35 mouse cellular contexts compared by ENCODE assay signal in the genomic region with DNA sequence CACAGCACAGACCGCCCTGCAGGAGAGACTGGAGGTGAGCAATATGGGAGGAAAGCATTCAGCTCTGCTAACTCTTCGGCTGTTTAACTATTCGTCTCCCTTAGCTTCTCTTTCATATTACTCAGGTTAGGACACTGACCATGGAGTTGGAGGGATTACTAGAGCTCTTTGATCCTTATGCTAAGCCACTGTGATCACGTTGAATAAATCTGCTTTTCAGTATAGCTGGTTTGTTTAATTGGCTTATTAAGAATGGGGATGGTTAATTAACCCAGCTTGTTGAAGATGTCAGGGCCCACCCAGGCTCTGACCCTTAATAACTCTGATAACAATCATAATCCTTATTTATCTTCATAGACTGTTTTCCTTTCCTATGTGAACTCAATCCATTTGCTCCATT.
"Had no signal": no experiment of that assay in that cellular context is flagged by ENCODE, and none has a peak within 500 bp of the region (broad histone marks: within the 10 kb centered on the region; RNA-seq: fewer than 3 reads in every experiment).

No protein-coding gene starts in this region.

- H3K4me1 ChIP-seq: heart, embryonic 10.5 days; heart, embryonic 12.5 days; heart, embryonic 13.5 days; heart, embryonic 15.5 days; hindbrain, embryonic 13.5 days; hindbrain, embryonic 15.5 days; intestine, embryonic 15.5 days; kidney, embryonic 15.5 days had no signal

- H3K36me3 ChIP-seq: heart, embryonic 10.5 days; heart, embryonic 12.5 days; heart, embryonic 13.5 days; heart, embryonic 15.5 days; hindbrain, embryonic 10.5 days; hindbrain, embryonic 12.5 days; hindbrain, embryonic 13.5 days; hindbrain, embryonic 15.5 days; intestine, embryonic 15.5 days; kidney, embryonic 15.5 days had no signal

- H3K9me3 ChIP-seq: heart, embryonic 10.5 days; heart, embryonic 12.5 days; heart, embryonic 13.5 days; heart, embryonic 15.5 days; hindbrain, embryonic 10.5 days; hindbrain, embryonic 12.5 days; hindbrain, embryonic 13.5 days; hindbrain, embryonic 15.5 days; intestine, embryonic 15.5 days; kidney, embryonic 15.5 days had no signal

- H3K9ac ChIP-seq: heart, embryonic 12.5 days; heart, embryonic 13.5 days; heart, embryonic 15.5 days; hindbrain, embryonic 12.5 days; hindbrain, embryonic 13.5 days; hindbrain, embryonic 14.5 days; hindbrain, embryonic 15.5 days; intestine, embryonic 15.5 days; kidney, embryonic 15.5 days had no signal

- H3K27ac ChIP-seq: heart, embryonic 10.5 days; heart, embryonic 13.5 days; heart, embryonic 15.5 days; hindbrain, embryonic 10.5 days; hindbrain, embryonic 12.5 days; hindbrain, embryonic 13.5 days; hindbrain, embryonic 14.5 days; hindbrain, embryonic 15.5 days; hindbrain, postnatal 0 days; intestine, embryonic 15.5 days; kidney, embryonic 15.5 days; kidney, postnatal 0 days; layer of hippocampus, adult 2 months had no signal

- H3K27me3 ChIP-seq: heart, embryonic 12.5 days; heart, embryonic 13.5 days; heart, embryonic 15.5 days; hindbrain, embryonic 12.5 days; hindbrain, embryonic 13.5 days; hindbrain, embryonic 15.5 days; intestine, embryonic 15.5 days; kidney, embryonic 15.5 days had no signal

- H3K4me3 ChIP-seq: heart, embryonic 10.5 days; heart, embryonic 12.5 days; heart, embryonic 13.5 days; heart, embryonic 15.5 days; hindbrain, embryonic 10.5 days; hindbrain, embryonic 12.5 days; hindbrain, embryonic 13.5 days; hindbrain, embryonic 15.5 days; intestine, embryonic 15.5 days; kidney, embryonic 15.5 days; layer of hippocampus, adult 2 months had no signal

- H3K4me2 ChIP-seq: heart, embryonic 11.5 days; heart, embryonic 12.5 days; heart, embryonic 13.5 days; heart, embryonic 15.5 days; hindbrain, embryonic 12.5 days; hindbrain, embryonic 13.5 days; hindbrain, embryonic 14.5 days; hindbrain, embryonic 15.5 days; intestine, embryonic 15.5 days; kidney, embryonic 15.5 days had no signal

- DNase-seq: heart, postnatal 10 days; heart, postnatal 14 days; heart, postnatal 36 days; heart, postnatal 4 days; kidney, adult 11 months; kidney, adult 18-20 months; kidney, adult 2 months; kidney, adult 8-10 months; kidney, adult 9 months; kidney, postnatal 10 days; kidney, postnatal 14 days; kidney, postnatal 25 days; kidney, postnatal 36 days; kidney, postnatal 4 days; layer of hippocampus, adult 9-11 months; layer of hippocampus, postnatal 36 days had no signal

- ATAC-seq: hindbrain, embryonic 16.5 days; hindbrain, postnatal 0 days; inflammation-experienced regulatory T-cells, adult 6 months; intestine, embryonic 15.5 days; intestine, embryonic 16.5 days; intestine, postnatal 0 days had no signal
